26 mouse cellular contexts compared by ENCODE assay signal in the genomic region with DNA sequence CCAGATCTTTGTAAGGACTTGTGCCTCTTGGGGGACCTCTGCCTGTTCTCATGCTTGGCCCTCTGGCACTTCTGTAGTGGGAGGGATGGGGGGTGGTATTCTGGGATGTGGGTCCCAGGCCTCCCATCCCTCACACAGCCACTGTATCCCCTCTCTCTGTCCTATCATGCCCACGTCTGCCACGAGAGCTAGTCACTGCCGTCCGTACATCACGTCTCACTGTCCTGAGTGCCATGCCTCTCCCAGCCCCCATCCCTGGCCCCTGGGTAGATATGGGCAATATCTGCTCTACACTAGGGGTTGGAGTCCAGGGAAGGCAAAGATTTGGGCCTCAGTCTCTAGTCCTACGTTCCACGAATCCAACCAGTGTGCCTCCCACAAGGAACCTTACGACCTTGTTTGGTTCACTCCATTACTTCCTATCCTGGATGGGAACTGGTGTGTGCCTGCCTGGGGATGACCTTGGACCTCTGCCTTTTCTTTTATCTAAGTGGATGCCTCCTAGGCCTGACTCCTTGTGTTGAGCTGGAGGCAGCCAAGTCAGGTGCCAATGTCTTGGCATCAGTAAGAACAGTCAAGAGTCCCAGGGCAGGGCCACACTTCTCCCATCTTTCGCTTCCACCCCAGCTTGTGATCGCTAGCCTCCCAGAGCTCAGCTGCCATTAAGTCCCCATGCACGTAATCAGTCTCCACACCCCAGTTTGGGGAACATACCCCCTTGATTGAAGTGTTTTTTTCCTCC.
DNase-seq lines count a peak whose midpoint lies in the region; ATAC-seq and TF ChIP-seq lines count a peak whose summit lies in the region.
"Had no signal": no experiment of that assay in that cellular context is flagged by ENCODE, and none has a peak within 500 bp of the region (broad histone marks: within the 10 kb centered on the region; RNA-seq: fewer than 3 reads in every experiment).

No protein-coding gene starts in this region.

- peaks cover 19% of the 10 kb centered on the region; the same call in 1 of the 2 replicates for H3K4me1 ChIP-seq in heart, embryonic 10.5 days
- H3K4me1 ChIP-seq in liver, postnatal 0 days (ENCODE audit: insufficient read depth): no peaks in the 10 kb centered on the region
- no peaks in the 10 kb centered on the region for H3K4me1 ChIP-seq in liver, embryonic 12.5 days
- H3K4me1 ChIP-seq in stomach, embryonic 16.5 days (ENCODE audit: control insufficient read depth, insufficient read depth, low read length): no peaks in the 10 kb centered on the region
- no peaks in the 10 kb centered on the region for H3K4me1 ChIP-seq in stomach, postnatal 0 days (replicated peaks; ENCODE audit: control insufficient read depth, insufficient read depth)
- H3K4me1 ChIP-seq: embryonic facial prominence, embryonic 13.5 days; forebrain, embryonic 10.5 days; hindbrain, embryonic 15.5 days; stomach, embryonic 15.5 days had no signal

- peak; percentile 62 for DNase-seq in heart, embryonic 10.5 days (ENCODE audit: low spot score)
- DNase-seq in heart, postnatal 14 days: no peak
- peak; percentile 12 for DNase-seq in liver, postnatal 0 days
- no peak for DNase-seq in stomach, postnatal 0 days (ENCODE audit: low spot score)
- no peak for DNase-seq in layer of hippocampus, adult 11-12 months (ENCODE audit: low spot score)
- DNase-seq: adrenal gland, postnatal 14 days; cerebellum, adult 11 months; cerebellum, adult 9-10 months; cerebellum, postnatal 36 days; forebrain, postnatal 0 days; heart, postnatal 36 days; kidney, adult 9 months; kidney, postnatal 25 days; lung, postnatal 36 days; right cerebral cortex, postnatal 14 days had no signal

- no peak overlapping the region for H3K4me3 ChIP-seq in heart, embryonic 10.5 days
- H3K4me3 ChIP-seq in liver, postnatal 0 days (ENCODE audit: low read depth, low read length): no peak overlapping the region
- H3K4me3 ChIP-seq in liver, embryonic 12.5 days: no peak overlapping the region
- no peak overlapping the region for H3K4me3 ChIP-seq in stomach, embryonic 16.5 days (replicated peaks; ENCODE audit: low read length)
- no peak overlapping the region for H3K4me3 ChIP-seq in stomach, postnatal 0 days (ENCODE audit: low read depth, low read length)
- H3K4me3 ChIP-seq: embryonic facial prominence, embryonic 13.5 days; forebrain, embryonic 10.5 days; heart, embryonic 15.5 days; hindbrain, embryonic 15.5 days; layer of hippocampus, adult 2 months; left cerebral cortex, adult 2 months; limb, embryonic 12.5 days; stomach, embryonic 15.5 days had no signal

- TF ChIP-seq CTCF in liver, postnatal 0 days (IDR thresholded peaks at IDR 0.05; ENCODE audit: low read depth): no peak
- TF ChIP-seq CTCF in stomach, postnatal 0 days (IDR thresholded peaks at IDR 0.05; ENCODE audit: low read depth): no peak

- H3K36me3 ChIP-seq in heart, embryonic 10.5 days: peaks cover 22% of the 10 kb centered on the region
- H3K36me3 ChIP-seq in liver, postnatal 0 days (replicated peaks; ENCODE audit: insufficient read depth, low read length): peaks cover 14% of the 10 kb centered on the region
- H3K36me3 ChIP-seq in liver, embryonic 12.5 days: peaks cover 24% of the 10 kb centered on the region
- H3K36me3 ChIP-seq in stomach, embryonic 16.5 days (ENCODE audit: control insufficient read depth, insufficient read depth, low read length): peaks cover 11% of the 10 kb centered on the region; the same call in 1 of the 2 replicates
- peaks cover 4% of the 10 kb centered on the region; the same call in 1 of the 2 replicates for H3K36me3 ChIP-seq in stomach, postnatal 0 days (ENCODE audit: control insufficient read depth, insufficient read depth, low read length)

- H3K4me2 ChIP-seq in liver, postnatal 0 days (ENCODE audit: low read depth, low read length): no peak overlapping the region
- no peak overlapping the region for H3K4me2 ChIP-seq in liver, embryonic 12.5 days
- no peak overlapping the region for H3K4me2 ChIP-seq in stomach, embryonic 16.5 days (ENCODE audit: low read depth, low read length)
- H3K4me2 ChIP-seq in stomach, postnatal 0 days (replicated peaks; ENCODE audit: low read depth): no peak overlapping the region
- H3K4me2 ChIP-seq: embryonic facial prominence, embryonic 13.5 days; heart, embryonic 15.5 days; hindbrain, embryonic 15.5 days; limb, embryonic 12.5 days; stomach, embryonic 15.5 days had no signal

- intact Hi-C loops in heart, postnatal 14 days (cut with DNase I): no loop called here

- no peak overlapping the region for H3K9ac ChIP-seq in liver, postnatal 0 days (replicated peaks)
- no peak overlapping the region for H3K9ac ChIP-seq in liver, embryonic 12.5 days
- no peak overlapping the region for H3K9ac ChIP-seq in stomach, embryonic 16.5 days (ENCODE audit: low read length)
- no peak overlapping the region for H3K9ac ChIP-seq in stomach, postnatal 0 days (ENCODE audit: low read length)
- H3K9ac ChIP-seq: embryonic facial prominence, embryonic 13.5 days; forebrain, postnatal 0 days; heart, embryonic 15.5 days; hindbrain, embryonic 15.5 days; limb, embryonic 12.5 days; stomach, embryonic 15.5 days had no signal

- H3K27ac ChIP-seq in heart, embryonic 10.5 days: no peak overlapping the region
- no peak overlapping the region for H3K27ac ChIP-seq in liver, postnatal 0 days (ENCODE audit: low read depth)
- H3K27ac ChIP-seq in liver, embryonic 12.5 days: no peak overlapping the region
- no peak overlapping the region for H3K27ac ChIP-seq in stomach, embryonic 16.5 days (ENCODE audit: low read length)
- no peak overlapping the region for H3K27ac ChIP-seq in stomach, postnatal 0 days (replicated peaks)
- H3K27ac ChIP-seq: embryonic facial prominence, embryonic 13.5 days; forebrain, embryonic 10.5 days; heart, embryonic 15.5 days; hindbrain, embryonic 15.5 days; limb, embryonic 12.5 days; stomach, embryonic 15.5 days had no signal

- 74% methylated on average over 11 of the region's 11 CpGs for WGBS in heart, embryonic 10.5 days
- WGBS in liver, postnatal 0 days (ENCODE audit: insufficient replicate concordance): 72% methylated on average over 11 of the region's 11 CpGs
- WGBS in liver, embryonic 12.5 days (ENCODE audit: insufficient replicate concordance): 70% methylated on average over 11 of the region's 11 CpGs
- WGBS in stomach, embryonic 16.5 days: 75% methylated on average over 11 of the region's 11 CpGs
- WGBS in stomach, postnatal 0 days: 84% methylated on average over 11 of the region's 11 CpGs

- no peaks in the 10 kb centered on the region for H3K27me3 ChIP-seq in heart, embryonic 10.5 days (ENCODE audit: insufficient read depth, poor library complexity, severe bottlenecking)
- H3K27me3 ChIP-seq in liver, postnatal 0 days (ENCODE audit: insufficient read depth, low read length): no peaks in the 10 kb centered on the region
- H3K27me3 ChIP-seq in liver, embryonic 12.5 days (replicated peaks): no peaks in the 10 kb centered on the region
- H3K27me3 ChIP-seq in stomach, embryonic 16.5 days (ENCODE audit: control insufficient read depth, insufficient read depth, low read length): no peaks in the 10 kb centered on the region
- H3K27me3 ChIP-seq in stomach, postnatal 0 days (ENCODE audit: control insufficient read depth, insufficient read depth, low read length): no peaks in the 10 kb centered on the region
- H3K27me3 ChIP-seq: embryonic facial prominence, embryonic 13.5 days; heart, embryonic 15.5 days; hindbrain, embryonic 15.5 days; limb, embryonic 12.5 days; stomach, embryonic 15.5 days had no signal

- no peaks in the 10 kb centered on the region for H3K9me3 ChIP-seq in heart, embryonic 10.5 days
- H3K9me3 ChIP-seq in liver, postnatal 0 days (ENCODE audit: low read length): 0 out of 2 replicates have a peak, but pooled peaks cover 2% of the 10 kb centered on the region
- no peaks in the 10 kb centered on the region for H3K9me3 ChIP-seq in liver, embryonic 12.5 days (replicated peaks)
- no peaks in the 10 kb centered on the region for H3K9me3 ChIP-seq in stomach, embryonic 16.5 days (replicated peaks; ENCODE audit: control insufficient read depth, low read length)
- no peaks in the 10 kb centered on the region for H3K9me3 ChIP-seq in stomach, postnatal 0 days (ENCODE audit: control insufficient read depth, low read length)
- H3K9me3 ChIP-seq: embryonic facial prominence, embryonic 13.5 days; forebrain, embryonic 10.5 days; heart, embryonic 15.5 days; hindbrain, embryonic 15.5 days; stomach, embryonic 15.5 days had no signal

- no peak for ATAC-seq in liver, postnatal 0 days
- ATAC-seq in liver, embryonic 12.5 days: no peak
- peak; percentile 14; the same call in 1 of the 2 replicates for ATAC-seq in stomach, embryonic 16.5 days (ENCODE audit: insufficient read depth, low FRiP score)
- ATAC-seq in stomach, postnatal 0 days (ENCODE audit: low FRiP score, low TSS enrichment): no peak
- ATAC-seq: CD4-positive, CD25-positive, alpha-beta regulatory T cell, adult 4 months; forebrain, postnatal 0 days had no signal

- no peak for TF ChIP-seq EP300 in liver, postnatal 0 days (IDR thresholded peaks at IDR 0.05; ENCODE audit: low read depth)
- no peak for TF ChIP-seq EP300 in stomach, postnatal 0 days (optimal IDR thresholded peaks at IDR 0.05)

Comparison
In these comparisons a context has a peak if more than half of its experiments do, and no peak if none do; other contexts are left out.
1. DNase-seq: peak in heart, embryonic 10.5 days (single experiment) and liver, postnatal 0 days (single experiment); none in heart, postnatal 14 days (0 of 2), stomach, postnatal 0 days (single experiment) and layer of hippocampus, adult 11-12 months (single experiment).